Mouse (Mus musculus): ENCODE results near the gene Tas2r108.

DNA sequence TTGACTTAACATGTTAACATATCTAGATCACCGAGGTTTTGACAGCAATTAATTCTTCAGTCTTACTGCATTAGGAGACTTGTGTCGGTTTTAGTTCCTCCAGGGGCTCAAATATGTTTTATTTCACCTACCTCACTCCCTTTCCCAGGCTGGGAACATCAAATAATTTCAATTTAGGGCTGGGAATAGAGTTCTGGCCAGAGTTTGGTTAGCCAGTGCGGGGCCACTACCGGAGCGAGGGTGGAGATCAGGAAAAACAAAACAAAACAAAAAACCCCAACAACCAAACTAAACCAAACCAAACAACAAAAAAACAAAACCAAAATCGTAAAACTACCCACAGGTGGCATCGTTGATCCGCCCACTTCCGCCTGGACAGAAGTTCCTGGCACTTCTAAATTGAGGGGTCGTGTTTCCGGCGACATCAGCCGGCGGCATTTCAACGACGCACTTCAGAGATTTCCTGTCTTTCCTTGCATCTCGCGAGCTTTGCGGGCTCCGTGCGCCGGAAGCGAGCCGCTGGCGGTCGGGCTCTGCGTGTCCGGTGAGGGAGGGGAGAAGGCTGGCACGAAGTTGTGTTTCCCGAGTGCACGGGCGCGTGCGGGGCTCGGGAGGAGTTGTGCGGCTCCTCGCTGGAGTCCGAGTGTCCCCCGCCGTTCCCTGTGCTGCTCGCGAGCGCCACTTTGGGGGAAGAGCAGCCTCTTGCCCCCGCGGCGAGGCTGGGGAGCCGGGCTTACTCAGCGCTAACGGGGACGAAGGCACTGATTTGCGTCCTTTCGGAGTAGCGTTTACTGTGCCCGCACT lies 22.2 kb upstream of the Tas2r108 start, which contains the start of gene Ssbp1:
- TF ChIP-seq CTCF (IDR thresholded peaks at IDR 0.05; ENCODE audit: extremely low read depth, insufficient read depth, low read length): no peak
- peak; percentile 82 for TF ChIP-seq POLR2A (IDR thresholded peaks at IDR 0.05; ENCODE audit: extremely low read depth, insufficient read depth, low read length)
